Mouse (Mus musculus): ENCODE measurements around the gene Rnf141. TPM values are rescaled to one million over a fixed set of nuclear protein-coding genes. Genes with fewer than 3 reads are reported as not detected.

Gene Rnf141
- total RNA-seq, 2 experiments from 2014 or later = 43.2 to 45.4 TPM

- no peak for DNase-seq
Measured at GRCm38 (mm10) chr7:110833024-110833423, 11.2 kb downstream of the Rnf141 start.

GRCm38 (mm10) chr7:110823995-110824953 lies 20.0 kb downstream of the Rnf141 start:
- DNase-seq = no peak

GRCm38 (mm10) chr7:110823593-110823992 lies 20.7 kb downstream of the Rnf141 start:
- no peak for DNase-seq

GRCm38 (mm10) chr7:110823076-110823475 lies 21.2 kb downstream of the Rnf141 start:
- DNase-seq = no peak

- DNase-seq = no peak
Measured at GRCm38 (mm10) chr7:110822055-110822454, 22.2 kb downstream of the Rnf141 start.

GRCm38 (mm10) chr7:110821653-110822052 lies 22.6 kb downstream of the Rnf141 start:
- peak; percentile 81 for DNase-seq

- peak; percentile 47 for DNase-seq
Measured at GRCm38 (mm10) chr7:110821068-110821467, 23.2 kb downstream of the Rnf141 start.

GRCm38 (mm10) chr7:110818787-110819350 lies 25.4 kb downstream of the Rnf141 start:
- DNase-seq = no peak

- DNase-seq = peak; percentile 51
Measured at GRCm38 (mm10) chr7:110818206-110818605, 26.1 kb downstream of the Rnf141 start.

- peak; percentile 61 for DNase-seq
Measured at GRCm38 (mm10) chr7:110816037-110816436, 28.2 kb downstream of the Rnf141 start.

GRCm38 (mm10) chr7:110813983-110814382 lies 30.3 kb downstream of the Rnf141 start:
- no peak for DNase-seq

- DNase-seq = peak; percentile 41
Measured at GRCm38 (mm10) chr7:110811529-110811928, 32.7 kb downstream of the Rnf141 start.

- peak; percentile 45 for DNase-seq
Measured at GRCm38 (mm10) chr7:110810995-110811394, 33.3 kb downstream of the Rnf141 start.

- DNase-seq = no peak
Measured at GRCm38 (mm10) chr7:110809585-110810557, 34.4 kb downstream of the Rnf141 start.

GRCm38 (mm10) chr7:110808962-110809361 lies 35.3 kb downstream of the Rnf141 start:
- DNase-seq = no peak

GRCm38 (mm10) chr7:110807460-110808030 lies 36.7 kb downstream of the Rnf141 start:
- no peak for DNase-seq

GRCm38 (mm10) chr7:110804266-110804665 lies 40.0 kb downstream of the Rnf141 start:
- peak; percentile 66 for DNase-seq

GRCm38 (mm10) chr7:110803131-110803530 lies 41.1 kb downstream of the Rnf141 start:
- no peak for DNase-seq

- peak; percentile 88 for DNase-seq
Measured at GRCm38 (mm10) chr7:110801028-110801427, 43.2 kb downstream of the Rnf141 start.

GRCm38 (mm10) chr7:110797722-110798409 lies 46.4 kb downstream of the Rnf141 start:
- DNase-seq = no peak

GRCm38 (mm10) chr7:110796367-110797051 lies 47.7 kb downstream of the Rnf141 start:
- DNase-seq = no peak

All from adrenal gland, postnatal 10 days (tissue).